Mouse (Mus musculus): ENCODE data around the gene Ispd. TPM values are rescaled to one million over a fixed set of nuclear protein-coding genes. Genes with fewer than 3 reads are reported as not detected.

The Ispd gene
- polyA plus RNA-seq, 1 experiment: 1.4 TPM

- Histone ChIP-seq H3K27me3 (ENCODE audit: control insufficient read depth, insufficient read depth, insufficient read length) (no peaks in the 10 kb centered on the region), H3ac (ENCODE audit: control insufficient read depth, insufficient read length, low read depth) (no peak overlapping the region), H3K79me3 (ENCODE audit: low read depth) (no peaks in the 10 kb centered on the region), H3K4me3 (ENCODE audit: insufficient read depth, poor library complexity, severe bottlenecking) (no peak overlapping the region), H3K79me2 (ENCODE audit: control insufficient read depth, insufficient read depth) (no peaks in the 10 kb centered on the region), H3K36me3 (ENCODE audit: control insufficient read depth, insufficient read depth) (no peaks in the 10 kb centered on the region)
- TF ChIP-seq USF1 (IDR thresholded peaks at IDR 0.05; ENCODE audit: low read depth) (no peak), MYOD1 (IDR thresholded peaks at IDR 0.05; ENCODE audit: control insufficient read depth, insufficient read length, low read depth) (no peak), CEBPB (IDR thresholded peaks at IDR 0.05; ENCODE audit: low read depth) (no peak), FOSL1 (IDR thresholded peaks at IDR 0.05; ENCODE audit: insufficient read depth, low read length, poor library complexity, severe bottlenecking) (no peak), MAX (IDR thresholded peaks at IDR 0.05) (no peak), MYOG (IDR thresholded peaks at IDR 0.05; ENCODE audit: control insufficient read depth, extremely low read depth, insufficient read length) (no peak), CTCF (IDR thresholded peaks at IDR 0.05; ENCODE audit: control insufficient read depth, insufficient read depth, insufficient read length) (no peak)
These were observed 337.8 kb downstream of the Ispd start for GRCm38 (mm10) chr12:36719074-36719473.

- no peaks in the 10 kb centered on the region for H3K79me3 ChIP-seq (ENCODE audit: low read depth)
- H3ac ChIP-seq (ENCODE audit: control insufficient read depth, insufficient read length, low read depth): no peak overlapping the region
- no peak for TF ChIP-seq MYOG (IDR thresholded peaks at IDR 0.05; ENCODE audit: control insufficient read depth, extremely low read depth, insufficient read length)
- TF ChIP-seq CTCF (IDR thresholded peaks at IDR 0.05; ENCODE audit: control insufficient read depth, insufficient read depth, insufficient read length): no peak
- TF ChIP-seq FOSL1 (IDR thresholded peaks at IDR 0.05; ENCODE audit: insufficient read depth, low read length, poor library complexity, severe bottlenecking): no peak
- no peak for TF ChIP-seq MYOD1 (IDR thresholded peaks at IDR 0.05; ENCODE audit: control insufficient read depth, insufficient read length, low read depth)
- no peak for TF ChIP-seq CEBPB (IDR thresholded peaks at IDR 0.05; ENCODE audit: low read depth)
- no peak for TF ChIP-seq MAX (IDR thresholded peaks at IDR 0.05)
- TF ChIP-seq USF1 (IDR thresholded peaks at IDR 0.05; ENCODE audit: low read depth): no peak
These were observed 339.5 kb downstream of the Ispd start for GRCm38 (mm10) chr12:36720779-36721178.

GRCm38 (mm10) chr12:36721223-36721622 lies 340.0 kb downstream of the Ispd start:
- Histone ChIP-seq H3K36me3 (ENCODE audit: control insufficient read depth, insufficient read depth) (no peaks in the 10 kb centered on the region), H3K27me3 (ENCODE audit: control insufficient read depth, insufficient read depth, insufficient read length) (no peaks in the 10 kb centered on the region), H3K79me2 (ENCODE audit: control insufficient read depth, insufficient read depth) (no peaks in the 10 kb centered on the region), H3K4me3 (ENCODE audit: insufficient read depth, poor library complexity, severe bottlenecking) (no peak overlapping the region), H3ac (ENCODE audit: control insufficient read depth, insufficient read length, low read depth) (no peak overlapping the region), H3K79me3 (ENCODE audit: low read depth) (no peaks in the 10 kb centered on the region)
- TF ChIP-seq CEBPB (IDR thresholded peaks at IDR 0.05; ENCODE audit: low read depth) (no peak), CTCF (IDR thresholded peaks at IDR 0.05; ENCODE audit: control insufficient read depth, insufficient read depth, insufficient read length) (no peak), USF1 (IDR thresholded peaks at IDR 0.05; ENCODE audit: low read depth) (no peak), MYOD1 (IDR thresholded peaks at IDR 0.05; ENCODE audit: control insufficient read depth, insufficient read length, low read depth) (no peak), MAX (IDR thresholded peaks at IDR 0.05) (no peak), FOSL1 (IDR thresholded peaks at IDR 0.05; ENCODE audit: insufficient read depth, low read length, poor library complexity, severe bottlenecking) (no peak), MYOG (IDR thresholded peaks at IDR 0.05; ENCODE audit: control insufficient read depth, extremely low read depth, insufficient read length) (no peak)

More at GRCm38 (mm10) chr12:36720779-36721178, 339.5 kb downstream of the Ispd start:
- Histone ChIP-seq H3K36me3 (ENCODE audit: control insufficient read depth, insufficient read depth) (no peaks in the 10 kb centered on the region), H3K4me3 (ENCODE audit: insufficient read depth, poor library complexity, severe bottlenecking) (no peak overlapping the region), H3K27me3 (ENCODE audit: control insufficient read depth, insufficient read depth, insufficient read length) (no peaks in the 10 kb centered on the region), H3K79me2 (ENCODE audit: control insufficient read depth, insufficient read depth) (no peaks in the 10 kb centered on the region)

- TF ChIP-seq CEBPB (IDR thresholded peaks at IDR 0.05; ENCODE audit: low read depth) (no peak), CTCF (IDR thresholded peaks at IDR 0.05; ENCODE audit: control insufficient read depth, insufficient read depth, insufficient read length) (no peak), MYOD1 (IDR thresholded peaks at IDR 0.05; ENCODE audit: control insufficient read depth, insufficient read length, low read depth) (no peak), MYOG (IDR thresholded peaks at IDR 0.05; ENCODE audit: control insufficient read depth, extremely low read depth, insufficient read length) (no peak), FOSL1 (IDR thresholded peaks at IDR 0.05; ENCODE audit: insufficient read depth, low read length, poor library complexity, severe bottlenecking) (no peak), USF1 (IDR thresholded peaks at IDR 0.05; ENCODE audit: low read depth) (no peak), MAX (IDR thresholded peaks at IDR 0.05) (no peak)
These were observed 341.5 kb downstream of the Ispd start for GRCm38 (mm10) chr12:36722754-36723153.

GRCm38 (mm10) chr12:36723302-36723701 lies 342.1 kb downstream of the Ispd start:
- Histone ChIP-seq H3K4me3 (ENCODE audit: insufficient read depth, poor library complexity, severe bottlenecking) (no peak overlapping the region), H3K27me3 (ENCODE audit: control insufficient read depth, insufficient read depth, insufficient read length) (no peaks in the 10 kb centered on the region), H3ac (ENCODE audit: control insufficient read depth, insufficient read length, low read depth) (no peak overlapping the region), H3K79me2 (ENCODE audit: control insufficient read depth, insufficient read depth) (no peaks in the 10 kb centered on the region), H3K36me3 (ENCODE audit: control insufficient read depth, insufficient read depth) (no peaks in the 10 kb centered on the region), H3K79me3 (ENCODE audit: low read depth) (no peaks in the 10 kb centered on the region)
- TF ChIP-seq CTCF (IDR thresholded peaks at IDR 0.05; ENCODE audit: control insufficient read depth, insufficient read depth, insufficient read length): no peak
- no peak for TF ChIP-seq MYOD1 (IDR thresholded peaks at IDR 0.05; ENCODE audit: control insufficient read depth, insufficient read length, low read depth)
- no peak for TF ChIP-seq MAX (IDR thresholded peaks at IDR 0.05)
- no peak for TF ChIP-seq FOSL1 (IDR thresholded peaks at IDR 0.05; ENCODE audit: insufficient read depth, low read length, poor library complexity, severe bottlenecking)
- TF ChIP-seq MYOG (IDR thresholded peaks at IDR 0.05; ENCODE audit: control insufficient read depth, extremely low read depth, insufficient read length): no peak
- no peak for TF ChIP-seq USF1 (IDR thresholded peaks at IDR 0.05; ENCODE audit: low read depth)
- TF ChIP-seq CEBPB (IDR thresholded peaks at IDR 0.05; ENCODE audit: low read depth): no peak

More at GRCm38 (mm10) chr12:36722754-36723153, 341.5 kb downstream of the Ispd start:
- no peaks in the 10 kb centered on the region for H3K36me3 ChIP-seq (ENCODE audit: control insufficient read depth, insufficient read depth)
- no peaks in the 10 kb centered on the region for H3K79me2 ChIP-seq (ENCODE audit: control insufficient read depth, insufficient read depth)
- H3K27me3 ChIP-seq (ENCODE audit: control insufficient read depth, insufficient read depth, insufficient read length): no peaks in the 10 kb centered on the region
- H3K4me3 ChIP-seq (ENCODE audit: insufficient read depth, poor library complexity, severe bottlenecking): no peak overlapping the region
- no peak overlapping the region for H3ac ChIP-seq (ENCODE audit: control insufficient read depth, insufficient read length, low read depth)
- no peaks in the 10 kb centered on the region for H3K79me3 ChIP-seq (ENCODE audit: low read depth)
